Mouse (Mus musculus) Muller cell, postnatal 12 days (primary cell): ENCODE results near the gene Gtf2b.
A peak's percentile ranks its signal among the peaks of the same experiment; 100 is the strongest.

Source experiments
- DNase-seq: peaks from one replicate; pipeline ENCODE4 v3.0.0-alpha.2; 2015; ENCODE audit errors: inconsistent ontology term

Gtf2b gene

GRCm38 (mm10) chr3:142764995-142765777 is at the start of gene Gtf2b:
TSS of gene Gtf2b (plus strand) at chr3:142765045.
- peak; percentile 95 for DNase-seq

GRCm38 (mm10) chr3:142725481-142725880 is 39.4 kb upstream of the Gtf2b start:
- DNase-seq, result no peak

- DNase-seq, result no peak
Observed at GRCm38 (mm10) chr3:142725969-142726672, 38.7 kb upstream of the Gtf2b start.

- DNase-seq, result no peak
Observed at GRCm38 (mm10) chr3:142734291-142734690, 30.6 kb upstream of the Gtf2b start.

GRCm38 (mm10) chr3:142740896-142741295 is 23.9 kb upstream of the Gtf2b start:
- no peak for DNase-seq

- DNase-seq, result peak; percentile 1
Observed at GRCm38 (mm10) chr3:142743973-142744898, 20.6 kb upstream of the Gtf2b start.

- DNase-seq, result no peak
Observed at GRCm38 (mm10) chr3:142745076-142745475, 19.8 kb upstream of the Gtf2b start.

GRCm38 (mm10) chr3:142747673-142748072 is 17.2 kb upstream of the Gtf2b start:
- DNase-seq, result no peak

GRCm38 (mm10) chr3:142749131-142749530 is 15.7 kb upstream of the Gtf2b start:
- DNase-seq, result no peak

- no peak for DNase-seq
Observed at GRCm38 (mm10) chr3:142755132-142755867, 9.5 kb upstream of the Gtf2b start.

- DNase-seq, result no peak
Observed at GRCm38 (mm10) chr3:142757841-142758240, 7.0 kb upstream of the Gtf2b start.

- DNase-seq, result no peak
Observed at GRCm38 (mm10) chr3:142758593-142758992, 6.3 kb upstream of the Gtf2b start.

GRCm38 (mm10) chr3:142760356-142760755 is 4.5 kb upstream of the Gtf2b start:
- DNase-seq, result no peak

- DNase-seq, result peak; percentile 2
Observed at GRCm38 (mm10) chr3:142765778-142766165, 927 bp downstream of the Gtf2b start.

- DNase-seq, result no peak
Observed at GRCm38 (mm10) chr3:142768498-142768897, 3.7 kb downstream of the Gtf2b start.

GRCm38 (mm10) chr3:142770518-142770917 is 5.7 kb downstream of the Gtf2b start:
- DNase-seq, result no peak

GRCm38 (mm10) chr3:142773538-142774191 is 8.8 kb downstream of the Gtf2b start:
- peak; percentile 45 for DNase-seq

GRCm38 (mm10) chr3:142777227-142777626 is 12.4 kb downstream of the Gtf2b start:
- DNase-seq, result peak; percentile 12

GRCm38 (mm10) chr3:142786423-142787072 is 21.7 kb downstream of the Gtf2b start:
- DNase-seq, result no peak

- DNase-seq, result no peak
Observed at GRCm38 (mm10) chr3:142795587-142795986, 30.7 kb downstream of the Gtf2b start.
